Mouse (Mus musculus): ENCODE data around the gene Nphp4. TPM values are rescaled to one million over a fixed set of nuclear protein-coding genes. Genes with fewer than 3 reads are reported as not detected.
A peak's percentile ranks its signal among the peaks of the same experiment; 100 is the strongest.

Gene Nphp4
- polyA plus RNA-seq, 1 experiment, result 2.3 TPM

DNA sequence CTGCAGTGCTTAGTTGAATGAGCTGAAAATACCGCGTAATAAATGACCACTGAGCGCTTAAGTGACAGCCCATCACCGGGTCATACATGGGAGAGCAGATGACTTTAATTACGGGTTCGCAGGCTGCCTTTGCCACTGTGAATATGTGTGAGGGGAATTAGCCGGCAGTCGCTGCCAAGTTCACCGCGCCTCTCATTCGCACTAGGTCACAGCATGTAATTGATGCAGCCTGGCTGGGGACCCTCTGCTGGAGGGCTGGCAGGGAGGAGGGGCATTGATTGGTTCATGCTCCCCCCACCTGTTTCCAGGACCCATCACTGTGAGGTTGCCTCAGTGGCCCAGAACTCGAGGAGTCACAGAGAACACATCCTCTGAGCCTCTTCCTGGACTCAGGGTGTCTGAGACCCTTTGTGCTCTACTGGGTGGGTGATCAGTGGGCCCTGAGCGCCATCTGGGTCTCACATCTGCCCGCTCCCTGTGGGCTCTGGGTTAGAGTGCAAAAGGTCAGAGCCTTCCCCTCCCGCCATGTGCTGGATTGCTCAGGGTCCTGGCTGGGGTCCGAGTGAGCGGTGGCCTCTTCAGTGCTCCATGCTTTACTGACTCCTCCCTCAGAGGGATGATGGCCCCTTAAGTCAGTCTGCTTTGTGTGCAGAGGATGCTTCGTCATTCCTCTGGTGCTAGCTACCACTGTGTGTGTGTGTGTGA lies 35.9 kb downstream of the Nphp4 start:
- Histone ChIP-seq H3K36me3 (ENCODE audit: control insufficient read depth, insufficient read depth) (no peaks in the 10 kb centered on the region), H3K27me3 (ENCODE audit: control insufficient read depth, insufficient read depth, insufficient read length) (no peaks in the 10 kb centered on the region), H3ac (ENCODE audit: control insufficient read depth, insufficient read length) (no peak overlapping the region), H3K4me2 (ENCODE audit: low read depth) (no peak overlapping the region), H3K79me2 (ENCODE audit: control insufficient read depth, insufficient read depth) (no peaks in the 10 kb centered on the region), H3K4me3 (no peak overlapping the region)
- no peak for TF ChIP-seq SRF (IDR thresholded peaks at IDR 0.05; ENCODE audit: control insufficient read depth, insufficient read length, low read depth)
- TF ChIP-seq MAX (IDR thresholded peaks at IDR 0.05; ENCODE audit: low read depth), result no peak
- no peak for TF ChIP-seq REST (IDR thresholded peaks at IDR 0.05; ENCODE audit: insufficient read depth, insufficient read length)
- TF ChIP-seq TCF12 (IDR thresholded peaks at IDR 0.05; ENCODE audit: insufficient read depth, poor library complexity, severe bottlenecking), result no peak
- no peak for TF ChIP-seq POLR2AphosphoS2 (IDR thresholded peaks at IDR 0.05; ENCODE audit: insufficient read length, low read depth)
- TF ChIP-seq MYOG (IDR thresholded peaks at IDR 0.05; ENCODE audit: control insufficient read depth in 1 of 3, insufficient read depth in 1 of 3, insufficient read length in 2 of 3, low read depth in 2 of 3), result no peak
- TF ChIP-seq E2F4 (IDR thresholded peaks at IDR 0.05; ENCODE audit: insufficient read depth), result no peak
- no peak for TF ChIP-seq USF1 (IDR thresholded peaks at IDR 0.05; ENCODE audit: low read depth)
- no peak for TF ChIP-seq CEBPB (IDR thresholded peaks at IDR 0.05; ENCODE audit: insufficient read depth, poor library complexity, severe bottlenecking)
- no peak for TF ChIP-seq POLR2A (IDR thresholded peaks at IDR 0.05; ENCODE audit: insufficient read length, low read depth)
- TF ChIP-seq MYOD1 (IDR thresholded peaks at IDR 0.05; ENCODE audit: control insufficient read depth in 1 of 3, insufficient read length in 2 of 3, low read depth in 2 of 3), result no peak
- no peak for TF ChIP-seq TCF3 (IDR thresholded peaks at IDR 0.05; ENCODE audit: insufficient read length, low read depth)

DNA sequence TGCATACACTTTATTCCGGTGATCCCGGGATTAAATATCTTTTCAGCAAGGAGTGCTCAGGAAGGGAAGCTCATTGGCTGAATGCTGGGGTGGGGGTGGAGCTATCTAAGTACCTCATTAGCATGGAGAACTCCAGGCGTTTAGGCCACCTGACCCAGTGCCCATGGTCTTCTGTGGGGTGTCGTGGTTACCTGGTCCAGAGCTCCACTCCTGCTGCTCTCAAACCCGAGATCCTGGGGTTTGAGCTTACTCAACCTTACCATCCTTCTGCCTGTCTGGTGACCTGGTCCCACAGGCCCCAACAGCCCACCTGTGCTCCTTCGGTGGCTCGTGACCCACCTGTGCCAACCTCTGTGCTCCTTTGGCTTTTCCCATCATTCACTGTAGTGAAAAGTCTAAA lies 38.4 kb downstream of the Nphp4 start:
- no peaks in the 10 kb centered on the region for H3K79me2 ChIP-seq (ENCODE audit: control insufficient read depth, insufficient read depth)
- no peak overlapping the region for H3K4me3 ChIP-seq
- H3K36me3 ChIP-seq (ENCODE audit: control insufficient read depth, insufficient read depth), result no peaks in the 10 kb centered on the region
- no peak for TF ChIP-seq TCF12 (IDR thresholded peaks at IDR 0.05; ENCODE audit: insufficient read depth, poor library complexity, severe bottlenecking)
- no peaks in the 10 kb centered on the region for H3K27me3 ChIP-seq (ENCODE audit: control insufficient read depth, insufficient read depth, insufficient read length)
- no peak overlapping the region for H3ac ChIP-seq (ENCODE audit: control insufficient read depth, insufficient read length)
- H3K4me2 ChIP-seq (ENCODE audit: low read depth), result no peak overlapping the region

DNA sequence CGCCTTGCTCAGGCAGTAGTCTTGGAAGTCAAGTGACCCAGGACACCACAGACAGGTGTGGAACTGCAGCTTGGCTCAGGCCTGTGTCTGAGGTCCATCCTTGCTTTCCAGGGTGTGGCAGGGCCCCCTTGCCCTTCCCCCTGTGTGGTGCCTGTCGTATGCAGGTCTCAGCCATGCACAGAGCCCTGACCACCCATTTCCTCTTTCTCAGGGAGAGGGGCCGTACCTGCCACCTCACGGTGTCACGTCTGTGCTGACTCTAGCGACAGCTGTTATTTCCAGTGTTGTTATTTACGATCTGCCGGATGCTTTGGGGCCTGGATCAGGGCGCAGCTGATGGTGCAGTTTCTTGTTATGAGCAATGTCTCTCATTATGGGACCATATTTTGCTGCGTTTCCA lies 42.6 kb downstream of the Nphp4 start:
- TF ChIP-seq MAX (IDR thresholded peaks at IDR 0.05; ENCODE audit: low read depth) (no peak), POLR2A (IDR thresholded peaks at IDR 0.05; ENCODE audit: insufficient read length, low read depth) (no peak), USF1 (IDR thresholded peaks at IDR 0.05; ENCODE audit: low read depth) (no peak), E2F4 (IDR thresholded peaks at IDR 0.05; ENCODE audit: insufficient read depth) (no peak), TCF12 (IDR thresholded peaks at IDR 0.05; ENCODE audit: insufficient read depth, poor library complexity, severe bottlenecking) (no peak), MYOD1 (IDR thresholded peaks at IDR 0.05; ENCODE audit: control insufficient read depth in 1 of 3, insufficient read length in 2 of 3, low read depth in 2 of 3) (no peak), MYOG (IDR thresholded peaks at IDR 0.05; ENCODE audit: control insufficient read depth in 1 of 3, insufficient read depth in 1 of 3, insufficient read length in 2 of 3, low read depth in 2 of 3) (no peak), CEBPB (IDR thresholded peaks at IDR 0.05; ENCODE audit: insufficient read depth, poor library complexity, severe bottlenecking) (no peak), TCF3 (IDR thresholded peaks at IDR 0.05; ENCODE audit: insufficient read length, low read depth) (no peak), POLR2AphosphoS2 (IDR thresholded peaks at IDR 0.05; ENCODE audit: insufficient read length, low read depth) (no peak), SRF (IDR thresholded peaks at IDR 0.05; ENCODE audit: control insufficient read depth, insufficient read length, low read depth) (no peak), REST (IDR thresholded peaks at IDR 0.05; ENCODE audit: insufficient read depth, insufficient read length) (no peak)
- H3K4me3 ChIP-seq, result no peak overlapping the region
- no peaks in the 10 kb centered on the region for H3K27me3 ChIP-seq (ENCODE audit: control insufficient read depth, insufficient read depth, insufficient read length)
- no peak overlapping the region for H3ac ChIP-seq (ENCODE audit: control insufficient read depth, insufficient read length)
- no peaks in the 10 kb centered on the region for H3K36me3 ChIP-seq (ENCODE audit: control insufficient read depth, insufficient read depth)
- no peaks in the 10 kb centered on the region for H3K79me2 ChIP-seq (ENCODE audit: control insufficient read depth, insufficient read depth)
- no peak overlapping the region for H3K4me2 ChIP-seq (ENCODE audit: low read depth)

DNA sequence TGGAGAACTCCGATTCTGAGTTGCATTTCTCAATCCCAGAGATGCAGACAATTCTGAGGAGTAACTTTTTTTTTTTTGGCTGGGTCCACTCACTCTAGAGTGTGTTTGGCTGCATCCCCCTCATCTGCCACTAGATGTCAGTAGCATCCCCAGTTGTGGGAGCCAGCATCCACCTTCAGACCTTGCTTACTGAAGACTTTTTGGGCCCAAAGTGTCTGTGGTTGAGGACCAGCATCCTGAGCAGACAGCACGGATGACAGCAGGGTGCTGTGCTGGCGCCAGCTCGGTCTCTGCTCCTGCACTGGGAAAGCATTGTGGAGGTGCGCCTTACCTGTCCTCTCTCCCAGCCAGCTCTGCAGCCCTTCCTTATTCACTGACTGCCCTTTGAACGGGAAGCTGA lies 43.6 kb downstream of the Nphp4 start:
- TF ChIP-seq MYOD1 (IDR thresholded peaks at IDR 0.05; ENCODE audit: control insufficient read depth in 1 of 3, insufficient read length in 2 of 3, low read depth in 2 of 3) (no peak), REST (IDR thresholded peaks at IDR 0.05; ENCODE audit: insufficient read depth, insufficient read length) (no peak), TCF12 (IDR thresholded peaks at IDR 0.05; ENCODE audit: insufficient read depth, poor library complexity, severe bottlenecking) (no peak), CEBPB (IDR thresholded peaks at IDR 0.05; ENCODE audit: insufficient read depth, poor library complexity, severe bottlenecking) (no peak), SRF (IDR thresholded peaks at IDR 0.05; ENCODE audit: control insufficient read depth, insufficient read length, low read depth) (no peak), MAX (IDR thresholded peaks at IDR 0.05; ENCODE audit: low read depth) (no peak), POLR2A (IDR thresholded peaks at IDR 0.05; ENCODE audit: insufficient read length, low read depth) (no peak), USF1 (IDR thresholded peaks at IDR 0.05; ENCODE audit: low read depth) (no peak), E2F4 (IDR thresholded peaks at IDR 0.05; ENCODE audit: insufficient read depth) (no peak)
- H3K27me3 ChIP-seq (ENCODE audit: control insufficient read depth, insufficient read depth, insufficient read length), result no peaks in the 10 kb centered on the region
- H3K36me3 ChIP-seq (ENCODE audit: control insufficient read depth, insufficient read depth), result no peaks in the 10 kb centered on the region
- no peaks in the 10 kb centered on the region for H3K79me2 ChIP-seq (ENCODE audit: control insufficient read depth, insufficient read depth)
- H3ac ChIP-seq (ENCODE audit: control insufficient read depth, insufficient read length), result no peak overlapping the region
- no peak overlapping the region for H3K4me2 ChIP-seq (ENCODE audit: low read depth)
- no peak overlapping the region for H3K4me3 ChIP-seq

DNA sequence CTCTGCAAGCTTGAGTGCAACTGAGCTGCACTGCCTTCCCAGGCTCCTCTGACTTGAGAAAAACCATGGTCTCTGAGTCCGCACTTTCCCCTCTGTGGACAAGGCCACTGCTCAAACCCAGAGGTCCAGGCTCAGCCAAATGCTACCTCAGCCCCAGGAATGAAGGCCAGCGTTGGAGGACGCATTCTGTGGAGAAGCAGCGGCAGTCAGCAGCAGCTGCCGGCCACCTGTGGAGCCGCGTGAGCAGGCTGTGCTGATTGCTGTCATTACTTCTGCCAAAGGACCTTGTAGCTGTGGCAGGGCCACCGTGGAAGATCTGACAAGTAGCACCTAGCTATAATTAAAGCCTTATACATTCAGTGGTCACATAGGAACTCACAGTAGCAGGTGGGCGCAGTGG lies 56.4 kb downstream of the Nphp4 start:
- Histone ChIP-seq H3K79me2 (ENCODE audit: control insufficient read depth, insufficient read depth) (no peaks in the 10 kb centered on the region), H3K27me3 (ENCODE audit: control insufficient read depth, insufficient read depth, insufficient read length) (no peaks in the 10 kb centered on the region), H3K4me2 (ENCODE audit: low read depth) (no peak overlapping the region), H3K36me3 (ENCODE audit: control insufficient read depth, insufficient read depth) (no peaks in the 10 kb centered on the region), H3ac (ENCODE audit: control insufficient read depth, insufficient read length) (no peak overlapping the region), H3K4me3 (no peak overlapping the region)
- no peak for TF ChIP-seq POLR2AphosphoS2 (IDR thresholded peaks at IDR 0.05; ENCODE audit: insufficient read length, low read depth)
- no peak for TF ChIP-seq REST (IDR thresholded peaks at IDR 0.05; ENCODE audit: insufficient read depth, insufficient read length)
- TF ChIP-seq MYOD1 (IDR thresholded peaks at IDR 0.05; ENCODE audit: control insufficient read depth in 1 of 3, insufficient read length in 2 of 3, low read depth in 2 of 3), result peak in 1 of 3 experiments; percentile 46
- no peak for TF ChIP-seq E2F4 (IDR thresholded peaks at IDR 0.05; ENCODE audit: insufficient read depth)

All from myocyte (in vitro differentiated cells).